Mouse (Mus musculus) hindbrain, embryonic 15.5 days (tissue): ENCODE measurements around the gene Tff3. TPM values are rescaled to one million over a fixed set of nuclear protein-coding genes. Genes with fewer than 3 reads are reported as not detected.

Experiments
- ATAC-seq: fragments of 200-750 bp; cut with Nextera tagmentation; 2 replicates; pipeline ENCODE4 v1.8.0; 2017; ENCODE audit warnings: low read depth, moderate number of reproducible peaks, moderate TSS enrichment; ENCODE audit not compliant: low FRiP score
- H3K27ac ChIP-seq: fragments of 300-500 bp; sonication (generic); replicated peaks from 2 replicates; pipeline ENCODE4 v1.5.1; 2015; ENCODE audit warnings: mild to moderate bottlenecking, inconsistent platforms
- H3K27me3 ChIP-seq: fragments of 300-500 bp; sonication (generic); 2 replicates; pipeline ENCODE4 v1.6.1; 2015; ENCODE audit warnings: control low read depth, inconsistent platforms
- H3K36me3 ChIP-seq: fragments of 300-500 bp; sonication (generic); 2 replicates; pipeline ENCODE4 v1.6.1; 2015; ENCODE audit warnings: control low read depth, inconsistent platforms
- H3K4me1 ChIP-seq: fragments of 300-500 bp; sonication (generic); replicated peaks from 2 replicates; pipeline ENCODE4 v1.6.1; 2015; ENCODE audit warnings: control low read depth, inconsistent platforms
- H3K4me2 ChIP-seq: fragments of 300-500 bp; sonication (generic); 2 replicates; pipeline ENCODE4 v1.6.1; 2015; ENCODE audit warnings: moderate library complexity, mild to moderate bottlenecking, inconsistent platforms
- H3K4me3 ChIP-seq: fragments of 300-500 bp; sonication (generic); 2 replicates; pipeline ENCODE4 v1.5.1; 2015; ENCODE audit warnings: mild to moderate bottlenecking, inconsistent platforms
- H3K9ac ChIP-seq: fragments of 300-500 bp; sonication (generic); 2 replicates; pipeline ENCODE4 v1.6.1; 2015; ENCODE audit warnings: inconsistent platforms
- H3K9me3 ChIP-seq: fragments of 300-500 bp; sonication (generic); 2 replicates; pipeline ENCODE4 v1.6.1; 2016; ENCODE audit warnings: control low read depth, inconsistent platforms
- WGBS: fragments of 180-500 bp; shearing (Covaris S2); methylation state at CpG from one replicate; pipeline ENCODE4 v1.1.7; 2015; 5-methylcytosine and 5-hydroxymethylcytosine counted together
- polyA plus RNA-seq: library from polyadenylated mRNA; unstranded; fragments of >200 nt; fragmentation: Nextera tagmentation; extraction: Ambion mirVana; gene quantifications from 2 replicates; pipeline ENCODE4 v1.2.1, GENCODE M21; 2015

The Tff3 gene
- polyA plus RNA-seq, 1 experiment from 2014 or later = 2.4 TPM

DNA sequence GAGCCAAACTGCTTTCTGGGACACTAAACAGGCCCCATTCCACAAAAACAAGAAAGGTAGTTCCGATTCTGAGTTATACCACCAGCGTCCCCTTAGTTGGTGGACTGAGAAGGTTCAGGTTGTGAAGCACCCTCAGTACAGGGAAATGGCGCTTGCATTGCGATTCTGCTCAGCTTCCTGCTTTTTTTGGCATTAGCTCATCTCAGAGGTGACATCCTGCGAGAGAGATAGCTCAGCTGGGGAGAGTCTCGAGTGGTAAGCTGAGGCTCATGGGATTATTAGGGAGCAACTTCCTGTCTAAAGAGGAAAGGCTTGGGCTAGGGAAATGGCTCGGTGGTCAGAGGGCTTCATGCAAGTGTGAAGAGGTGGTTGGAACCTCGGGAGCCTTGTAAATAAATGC is 39.6 kb downstream of the Tff3 start:
- peaks cover 38% of the 10 kb centered on the region for H3K4me1 ChIP-seq
- no peak overlapping the region for H3K4me2 ChIP-seq
- ATAC-seq = no peak
- no peaks in the 10 kb centered on the region for H3K9me3 ChIP-seq
- H3K9ac ChIP-seq = no peak overlapping the region
- H3K4me3 ChIP-seq = no peak overlapping the region
- H3K36me3 ChIP-seq = peaks cover 5% of the 10 kb centered on the region
- peak overlapping the region; percentile 20; the same call in 1 of the 2 replicates for H3K27ac ChIP-seq
- H3K27me3 ChIP-seq = no peaks in the 10 kb centered on the region
- 75% methylated on average over 8 of the region's 8 CpGs for WGBS

DNA sequence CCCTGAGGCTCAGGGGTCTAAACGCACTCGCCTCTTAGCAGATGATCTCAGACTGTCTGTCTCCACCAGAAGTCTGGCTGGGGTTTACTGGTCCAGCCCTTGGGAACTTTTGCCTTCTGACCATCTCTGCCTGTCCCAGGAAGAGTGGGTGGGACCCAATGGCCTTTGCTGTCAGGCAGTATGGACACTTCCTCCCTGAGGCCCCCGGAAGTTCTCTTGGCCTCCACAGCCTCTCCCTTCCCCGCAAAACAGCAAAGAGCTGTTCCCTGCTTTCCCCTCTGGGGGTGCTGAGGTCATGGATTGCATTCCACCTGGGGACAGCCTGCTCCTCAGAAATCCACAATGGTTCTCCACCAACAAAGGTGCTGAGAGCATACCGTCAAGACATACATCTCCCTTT is 40.7 kb downstream of the Tff3 start:
- no peak for ATAC-seq
- H3K9ac ChIP-seq = no peak overlapping the region
- no peaks in the 10 kb centered on the region for H3K27me3 ChIP-seq
- peaks cover 5% of the 10 kb centered on the region for H3K36me3 ChIP-seq
- no peaks in the 10 kb centered on the region for H3K9me3 ChIP-seq
- no peak overlapping the region for H3K4me3 ChIP-seq
- 0 out of 2 replicates have a peak overlapping the region, but pooled peaks have one; percentile 46 for H3K27ac ChIP-seq
- peaks cover 38% of the 10 kb centered on the region for H3K4me1 ChIP-seq
- WGBS = 62% methylated on average over 5 of the region's 5 CpGs
- no peak overlapping the region for H3K4me2 ChIP-seq

DNA sequence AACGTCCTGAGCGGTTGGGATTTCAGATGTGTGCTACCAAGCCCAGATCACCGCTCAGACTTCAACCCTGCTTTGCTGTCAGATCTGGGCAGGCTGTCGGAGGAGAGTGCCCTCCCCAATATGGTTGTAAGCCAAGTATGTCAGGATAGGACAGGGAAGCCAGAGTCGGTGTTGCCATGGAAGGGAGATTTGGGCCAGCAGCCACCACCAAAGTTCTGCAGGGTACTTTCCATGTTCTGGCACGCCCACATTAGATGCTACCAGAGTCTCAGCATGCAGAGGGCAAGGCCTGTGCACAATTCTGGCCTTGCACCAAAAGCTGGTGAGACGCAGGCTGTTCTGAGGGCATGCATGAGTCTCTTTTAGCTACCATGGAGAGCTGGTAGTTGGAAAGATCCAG is 43.2 kb downstream of the Tff3 start:
- 78% methylated on average over 7 of the region's 7 CpGs for WGBS

DNA sequence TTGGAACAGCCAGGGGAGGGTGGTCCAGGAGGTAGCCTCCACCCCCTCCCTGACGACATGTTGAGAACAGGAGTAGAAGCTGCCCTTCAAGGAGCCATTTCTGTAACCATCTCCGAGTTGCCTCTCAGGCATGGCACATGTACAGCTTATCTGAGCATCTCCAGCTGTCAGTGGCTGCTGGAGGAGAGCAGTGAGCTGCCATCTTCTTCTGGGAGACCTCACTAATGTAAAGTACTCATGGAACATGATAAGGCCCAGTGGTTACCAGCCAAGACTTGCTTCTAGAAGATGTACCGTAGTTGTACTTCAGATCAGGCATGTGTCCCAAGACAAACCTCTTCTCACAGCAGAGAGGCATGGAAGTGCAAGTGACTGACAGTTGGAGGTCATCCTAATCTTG is 43.9 kb downstream of the Tff3 start:
- Histone ChIP-seq H3K4me1 (peaks cover 28% of the 10 kb centered on the region), H3K4me2 (no peak overlapping the region), H3K4me3 (no peak overlapping the region), H3K9ac (no peak overlapping the region), H3K36me3 (no peaks in the 10 kb centered on the region), H3K27me3 (no peaks in the 10 kb centered on the region), H3K9me3 (no peaks in the 10 kb centered on the region), H3K27ac (no peak overlapping the region)
- no peak for ATAC-seq
- WGBS = 93% methylated on average over 3 of the region's 3 CpGs

More for the DNA sequence above, 43.2 kb downstream of the Tff3 start:
- H3K9me3 ChIP-seq = no peaks in the 10 kb centered on the region
- H3K27ac ChIP-seq = no peak overlapping the region
- no peak overlapping the region for H3K9ac ChIP-seq
- H3K36me3 ChIP-seq = no peaks in the 10 kb centered on the region
- no peak overlapping the region for H3K4me2 ChIP-seq
- H3K27me3 ChIP-seq = no peaks in the 10 kb centered on the region
- no peak overlapping the region for H3K4me3 ChIP-seq
- no peak for ATAC-seq
- peaks cover 34% of the 10 kb centered on the region for H3K4me1 ChIP-seq

DNA sequence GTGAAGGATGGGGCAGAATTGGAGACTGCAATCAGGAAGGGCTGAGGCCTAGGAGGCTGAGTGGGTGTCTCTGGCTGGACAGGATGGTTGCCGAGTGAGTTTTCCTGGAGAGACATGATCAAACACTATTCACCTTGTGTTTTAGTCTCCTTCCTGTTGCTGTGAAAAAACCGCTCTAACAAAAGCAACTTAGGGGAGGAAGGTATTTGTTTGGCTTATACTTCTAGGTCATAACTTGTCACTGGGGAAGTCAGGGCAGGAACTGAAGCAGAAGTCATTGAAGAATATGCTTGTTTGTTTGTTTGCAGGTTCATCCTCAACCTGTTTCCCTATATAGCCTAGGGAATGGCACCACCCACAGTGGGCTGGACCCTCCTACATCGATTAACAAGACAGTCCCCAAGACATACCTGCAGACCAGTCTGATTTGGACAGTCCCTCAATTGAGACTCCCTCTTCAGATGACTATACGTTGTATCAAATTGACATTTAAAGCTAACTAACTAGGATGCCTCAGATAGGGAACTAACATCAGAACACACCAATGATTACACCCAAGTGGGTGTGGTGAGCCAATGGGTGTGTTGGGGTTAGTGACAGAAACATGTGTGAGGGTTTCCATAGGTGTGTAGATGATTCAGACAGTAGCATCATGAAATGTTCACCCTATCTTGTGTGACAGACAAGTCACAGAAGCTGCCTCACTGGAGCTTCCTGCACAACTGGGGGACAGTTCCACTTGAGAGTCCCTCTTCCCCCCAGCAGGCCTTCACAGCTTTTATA is 47.0 kb downstream of the Tff3 start:
- ATAC-seq = no peak
- no peak overlapping the region for H3K9ac ChIP-seq
- no peak overlapping the region for H3K4me3 ChIP-seq
- H3K4me1 ChIP-seq = peaks cover 24% of the 10 kb centered on the region
- H3K9me3 ChIP-seq = no peaks in the 10 kb centered on the region
- 92% methylated on average over 4 of the region's 4 CpGs for WGBS
- H3K4me2 ChIP-seq = no peak overlapping the region
- H3K27ac ChIP-seq = no peak overlapping the region
- H3K27me3 ChIP-seq = no peaks in the 10 kb centered on the region
- H3K36me3 ChIP-seq = no peaks in the 10 kb centered on the region

DNA sequence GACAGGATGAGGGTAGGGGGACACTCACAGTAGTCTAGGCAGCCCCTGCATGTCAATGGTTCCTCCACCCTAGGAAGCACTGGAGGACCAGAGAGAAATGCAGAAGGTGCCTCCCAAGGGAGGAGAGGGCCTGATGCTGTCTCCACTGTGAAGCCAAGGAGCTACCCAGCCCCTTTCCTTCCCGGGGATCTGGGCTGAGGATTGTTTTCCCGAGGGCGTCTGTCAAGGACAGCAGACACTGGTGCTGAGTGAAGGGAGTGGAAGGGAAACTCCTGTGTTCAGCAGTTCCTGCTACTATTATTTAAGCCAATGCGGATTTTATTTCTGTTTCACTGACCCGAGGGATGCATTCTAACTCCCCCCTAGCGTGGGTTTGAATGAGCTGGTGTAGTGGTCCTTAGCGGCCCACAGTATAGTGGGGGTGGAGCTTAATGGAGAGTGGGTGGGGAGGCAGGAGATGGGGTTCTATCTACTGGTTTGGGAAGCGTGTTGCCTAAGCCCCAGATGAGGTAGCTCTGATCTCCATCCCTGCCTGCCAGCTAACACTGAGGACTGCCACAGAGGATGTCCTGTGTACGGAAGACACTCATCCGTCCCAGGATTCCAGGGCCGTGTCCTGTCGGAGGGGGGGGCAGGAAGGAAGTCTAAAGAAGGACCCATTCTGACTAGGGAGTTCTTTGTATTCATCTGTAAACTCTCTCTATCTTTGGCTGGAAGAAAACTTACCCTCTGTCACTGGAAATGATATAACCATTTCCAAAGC is 50.2 kb downstream of the Tff3 start:
- Histone ChIP-seq H3K9me3 (no peaks in the 10 kb centered on the region), H3K4me3 (no peak overlapping the region), H3K4me2 (no peak overlapping the region), H3K4me1 (peaks cover 30% of the 10 kb centered on the region), H3K9ac (no peak overlapping the region), H3K36me3 (no peaks in the 10 kb centered on the region), H3K27ac (peak overlapping the region; percentile 55), H3K27me3 (no peaks in the 10 kb centered on the region)
- peak; percentile 27; the same call in 1 of the 2 replicates for ATAC-seq
- 52% methylated on average over 12 of the region's 12 CpGs for WGBS

DNA sequence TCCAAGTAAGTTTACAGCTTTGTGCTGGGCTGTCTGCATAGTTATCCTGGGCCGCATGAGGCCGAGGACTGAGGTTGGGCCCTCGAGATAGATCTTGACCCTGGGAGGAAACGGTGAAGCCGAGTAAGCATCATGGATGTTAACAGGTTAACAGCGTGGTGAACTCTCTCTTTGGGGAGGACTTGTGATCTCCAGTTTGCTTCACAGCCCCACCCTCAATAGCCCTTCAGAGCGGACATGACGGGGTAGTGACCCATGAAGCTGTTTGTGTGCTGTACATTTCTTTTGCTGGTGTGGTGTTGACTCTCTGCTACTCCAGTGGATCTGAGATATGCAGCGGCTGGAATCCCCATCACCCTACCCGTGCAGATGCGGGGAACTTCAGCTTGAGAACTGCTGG is 50.9 kb downstream of the Tff3 start:
- no peak for ATAC-seq
- H3K4me2 ChIP-seq = no peak overlapping the region
- H3K27me3 ChIP-seq = no peaks in the 10 kb centered on the region
- no peak overlapping the region for H3K9ac ChIP-seq
- 73% methylated on average over 11 of the region's 11 CpGs for WGBS
- H3K36me3 ChIP-seq = no peaks in the 10 kb centered on the region
- H3K4me3 ChIP-seq = no peak overlapping the region
- H3K4me1 ChIP-seq = peaks cover 36% of the 10 kb centered on the region
- H3K9me3 ChIP-seq = no peaks in the 10 kb centered on the region
- H3K27ac ChIP-seq = no peak overlapping the region; the same call in 1 of the 2 replicates

DNA sequence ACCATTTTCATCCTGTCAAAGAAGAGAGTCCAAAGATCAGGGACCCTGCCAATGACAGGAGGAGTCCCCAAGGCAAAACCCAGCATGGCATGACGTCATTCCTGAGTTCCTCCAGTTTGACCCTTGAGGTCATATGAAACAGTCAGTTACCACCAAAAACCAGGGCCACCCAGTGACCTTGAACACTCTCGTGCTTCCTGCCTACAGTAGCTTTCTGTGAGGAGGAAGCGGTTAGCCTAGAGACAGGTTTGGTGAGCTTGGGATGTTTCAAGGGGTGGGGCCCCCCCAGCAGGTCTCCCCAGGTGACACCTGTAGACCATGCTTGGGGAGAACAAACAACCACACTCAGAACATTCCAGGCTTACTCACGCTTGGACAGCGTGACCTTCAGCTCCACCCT is 51.9 kb downstream of the Tff3 start:
- no peaks in the 10 kb centered on the region for H3K36me3 ChIP-seq
- no peak for ATAC-seq
- no peak overlapping the region for H3K4me2 ChIP-seq
- no peak overlapping the region for H3K9ac ChIP-seq
- no peak overlapping the region for H3K4me3 ChIP-seq
- no peaks in the 10 kb centered on the region for H3K9me3 ChIP-seq
- 83% methylated on average over 5 of the region's 5 CpGs for WGBS
- no peaks in the 10 kb centered on the region for H3K27me3 ChIP-seq
- H3K27ac ChIP-seq = no peak overlapping the region
- peaks cover 47% of the 10 kb centered on the region for H3K4me1 ChIP-seq

DNA sequence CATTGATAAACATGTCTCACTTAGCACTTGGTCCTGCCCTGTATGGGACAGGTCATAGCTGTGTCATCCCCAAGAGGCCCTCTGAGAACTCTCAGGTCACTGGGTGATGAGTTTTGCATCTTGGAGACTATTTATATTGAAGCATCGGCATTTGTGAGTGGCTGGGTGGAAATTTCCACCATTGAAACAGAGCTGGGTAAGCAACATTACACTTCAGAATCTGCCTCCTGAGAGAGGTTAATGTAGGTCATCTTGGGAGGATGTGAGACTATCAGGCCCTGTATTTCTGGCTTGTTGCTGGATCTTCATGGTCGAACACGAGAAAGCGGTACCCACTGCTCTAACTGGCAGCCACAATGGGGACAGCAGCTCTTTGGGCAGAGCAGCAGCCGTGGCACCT is 54.0 kb downstream of the Tff3 start:
- no peaks in the 10 kb centered on the region for H3K9me3 ChIP-seq
- H3K9ac ChIP-seq = no peak overlapping the region
- ATAC-seq = no peak
- no peak overlapping the region for H3K4me3 ChIP-seq
- WGBS = 87% methylated on average over 5 of the region's 5 CpGs
- no peak overlapping the region for H3K27ac ChIP-seq
- H3K4me1 ChIP-seq = peaks cover 66% of the 10 kb centered on the region
- H3K4me2 ChIP-seq = no peak overlapping the region
- H3K27me3 ChIP-seq = no peaks in the 10 kb centered on the region
- no peaks in the 10 kb centered on the region for H3K36me3 ChIP-seq

Other genes starting within 250 kb of the Tff3 start
- gene Glp1r, start 227.8 kb downstream of the Tff3 start, polyA plus RNA-seq = 0.71 and 0.95 TPM in 2 replicates
- not detected in 2 replicates for gene Umodl1, start 175.0 kb downstream of the Tff3 start, polyA plus RNA-seq
- gene Abcg1, start 72.0 kb downstream of the Tff3 start, polyA plus RNA-seq = 19.9 TPM in 2 replicates
- not detected in 2 replicates for gene Tff2, start 14.6 kb upstream of the Tff3 start, polyA plus RNA-seq
- not detected in 2 replicates for gene Tff1, start 35.6 kb upstream of the Tff3 start, polyA plus RNA-seq
- gene Tmprss3, start 69.3 kb upstream of the Tff3 start, polyA plus RNA-seq = not detected in 2 replicates
- gene Ubash3a, start 78.2 kb upstream of the Tff3 start, polyA plus RNA-seq = 0.09 TPM in 1 of 2 replicates, not detected in the other
- 5.9 and 7.5 TPM in 2 replicates for gene Rsph1, start 147.7 kb upstream of the Tff3 start, polyA plus RNA-seq
- 9.4 and 13.4 TPM in 2 replicates for gene Slc37a1, start 157.1 kb upstream of the Tff3 start, polyA plus RNA-seq